Mouse (Mus musculus) spleen, embryonic (tissue): ENCODE measurements around the gene Rbms1.

Experiments
- CTCF ChIA-PET: fragments of 350-600 bp; sonication (Branson Sonifier 250); formaldehyde crosslinking; loops from one replicate; lab custom pipeline; 2022; lab: Charles Lee

The Rbms1 gene

DNA sequence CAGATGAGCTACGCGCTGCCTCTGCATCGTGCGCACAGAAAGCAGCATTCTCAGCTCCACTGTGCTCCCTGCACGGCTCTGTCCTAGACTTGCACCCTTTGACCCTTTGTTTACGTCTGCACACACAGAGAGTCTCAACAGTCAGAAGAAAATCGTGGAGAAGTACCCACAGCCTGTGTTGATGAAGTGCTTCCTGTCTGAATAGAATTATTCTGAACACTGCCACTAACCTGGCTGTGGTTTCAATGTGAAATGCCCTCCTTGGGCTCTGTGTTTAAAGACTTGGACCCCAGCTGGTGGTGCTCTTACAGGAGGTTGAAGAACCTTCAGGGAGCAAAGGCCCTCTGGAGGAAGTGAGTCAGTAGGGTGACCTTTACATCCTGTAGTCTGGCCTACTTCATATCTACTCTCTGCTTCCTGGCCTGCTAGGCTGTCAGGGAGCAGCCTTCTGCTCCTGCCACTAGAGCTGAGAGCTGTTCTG lies 153.5 kb downstream of the Rbms1 start:
- CTCF ChIA-PET: no interaction called here

GRCm38 (mm10) chr2:60808822-60809221 lies 154.2 kb downstream of the Rbms1 start:
- CTCF ChIA-PET: no interaction called here

DNA sequence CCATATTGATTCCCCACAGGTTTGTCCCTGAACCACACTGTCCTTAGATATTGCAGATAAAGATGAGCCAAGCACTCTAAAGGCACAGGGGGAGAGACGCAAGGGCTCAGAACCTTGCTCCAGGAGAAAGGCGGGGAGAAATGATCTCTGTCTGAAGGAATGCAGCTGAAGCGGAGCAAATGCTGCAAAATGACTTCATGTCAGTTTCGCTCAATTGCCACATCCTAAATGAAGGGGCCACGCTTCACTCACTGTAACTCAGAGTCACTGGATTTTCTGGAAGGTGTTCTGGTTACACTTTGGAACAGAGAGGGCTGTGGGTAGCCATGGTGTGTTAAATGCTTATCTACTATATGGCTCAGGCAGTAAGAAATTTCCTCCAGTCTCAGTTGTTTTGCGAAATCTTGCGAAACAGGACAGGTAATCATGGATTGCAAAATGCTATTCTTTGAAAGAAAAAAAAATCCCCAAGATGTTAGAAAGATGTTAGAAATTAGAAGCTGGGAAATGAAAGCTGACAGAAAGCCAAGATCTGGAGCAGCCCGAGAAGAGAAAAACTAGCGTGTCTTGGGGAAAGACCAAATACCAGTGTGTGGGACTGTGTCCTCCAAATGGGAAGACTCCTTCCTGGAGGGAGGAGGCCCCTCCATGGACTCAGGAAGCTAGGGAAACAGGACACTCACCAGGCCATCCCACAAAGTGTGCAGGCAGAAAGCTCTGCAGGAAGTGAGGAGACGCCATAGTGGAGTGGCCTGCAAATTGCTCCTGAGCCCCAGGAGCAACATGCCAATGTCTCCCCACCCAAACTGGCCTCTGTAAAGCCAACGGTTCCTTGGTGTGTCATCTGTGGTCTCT lies 155.4 kb downstream of the Rbms1 start:
- CTCF ChIA-PET: no interaction called here

GRCm38 (mm10) chr2:60804763-60805162 lies 158.2 kb downstream of the Rbms1 start:
- CTCF ChIA-PET: no interaction called here

- CTCF ChIA-PET: no interaction called here
Measured at GRCm38 (mm10) chr2:60803377-60803776, 159.6 kb downstream of the Rbms1 start.

DNA sequence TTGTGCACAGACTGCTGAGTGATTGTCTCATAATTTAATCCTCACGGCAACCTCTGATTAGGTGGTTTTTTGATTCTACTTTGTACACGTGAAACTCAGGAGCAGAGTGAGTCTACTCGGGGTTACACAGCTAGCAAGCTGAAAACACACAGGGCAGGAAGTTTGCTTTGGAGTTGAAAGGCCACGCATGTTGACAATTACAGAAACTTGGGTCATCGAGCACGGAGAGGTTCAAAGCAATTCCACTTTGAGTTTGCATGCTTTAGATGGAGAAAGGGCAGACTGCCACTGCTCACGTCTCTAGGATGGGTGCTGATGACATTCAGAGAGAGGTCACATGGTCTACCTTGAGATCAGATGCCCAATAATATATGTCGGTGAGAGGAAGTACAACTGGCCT lies 160.2 kb downstream of the Rbms1 start:
- CTCF ChIA-PET: no interaction called here

GRCm38 (mm10) chr2:60802191-60802590 lies 160.8 kb downstream of the Rbms1 start:
- CTCF ChIA-PET: no interaction called here

- CTCF ChIA-PET: interaction anchor here (0.6 to 0.7 kb wide), 2 partner anchors 35 to 89 kb away, joined by 3 to 6 read pairs; no protein-coding TSS in a partner anchor
Measured at GRCm38 (mm10) chr2:60801571-60802155, 161.3 kb downstream of the Rbms1 start.

DNA sequence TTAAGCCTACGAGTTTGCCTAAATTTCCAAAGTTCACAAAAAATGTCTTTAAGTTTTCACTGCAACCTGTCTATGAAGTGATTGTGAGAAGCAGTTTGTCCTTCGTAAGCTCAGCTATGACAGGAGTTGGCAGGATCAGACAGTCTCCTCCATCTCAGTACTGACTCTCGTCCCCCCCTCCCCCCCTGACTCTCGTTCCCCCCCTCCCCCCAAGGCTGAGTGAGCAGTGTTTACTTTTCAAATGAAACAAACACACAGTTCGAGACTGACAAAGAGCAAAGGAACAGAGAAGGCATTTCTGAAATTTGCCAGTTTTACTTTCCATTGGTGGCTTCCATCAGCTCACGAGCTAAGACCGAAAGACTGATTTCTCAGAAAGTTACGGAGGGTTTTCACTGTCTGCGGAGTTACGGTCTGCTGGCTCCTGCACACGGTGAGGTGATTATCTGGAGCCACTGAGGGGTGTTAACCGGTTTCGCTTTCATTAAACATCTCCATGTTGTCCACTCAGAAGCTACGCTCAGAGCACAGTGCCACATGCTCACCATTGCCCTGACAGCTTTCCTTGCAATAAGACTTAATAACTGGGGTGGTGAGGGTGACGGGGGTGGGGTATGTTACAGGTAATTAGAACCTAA lies 162.0 kb downstream of the Rbms1 start:
- CTCF ChIA-PET: interaction anchor here (0.6 to 0.7 kb wide), 3 partner anchors 36 to 647 kb away, joined by 3 to 6 read pairs (median 4); no protein-coding TSS in a partner anchor

- CTCF ChIA-PET: no interaction called here
Measured at GRCm38 (mm10) chr2:60799816-60800215, 163.2 kb downstream of the Rbms1 start.

DNA sequence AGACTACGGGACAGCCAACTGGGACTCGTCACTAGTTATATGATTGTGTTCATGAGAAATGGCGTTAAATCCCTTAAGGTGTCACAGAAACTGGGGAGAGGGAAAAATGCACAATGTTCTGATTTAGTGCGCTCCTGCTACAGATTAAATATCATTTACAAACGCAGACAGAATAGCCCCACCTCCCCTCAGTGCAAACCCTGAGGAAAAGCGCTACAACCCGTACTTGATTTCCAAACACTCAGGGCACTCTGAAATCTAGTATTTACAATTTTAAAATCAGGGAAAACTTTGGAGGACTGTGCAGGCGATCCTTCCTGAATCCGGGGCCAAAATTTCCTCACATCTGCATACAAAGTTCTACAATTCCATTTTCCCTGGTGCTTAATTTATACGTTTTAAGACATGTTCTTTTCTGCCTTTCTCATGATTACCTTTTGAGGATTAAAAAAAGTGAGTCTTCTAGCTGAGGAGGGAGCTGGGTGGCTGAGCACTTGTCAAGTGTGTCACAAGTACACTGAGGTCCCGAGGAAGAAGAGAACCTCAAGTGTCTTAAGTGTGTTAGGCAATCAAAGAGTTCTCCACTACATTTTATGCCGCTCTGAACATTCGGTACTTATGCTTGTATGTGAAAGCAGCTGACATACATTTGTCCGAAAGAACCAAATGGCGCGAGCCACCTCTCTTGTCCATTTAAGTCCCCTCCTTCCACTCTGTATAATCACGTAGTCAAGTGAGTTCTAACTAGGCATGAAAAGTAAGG lies 164.0 kb downstream of the Rbms1 start:
- CTCF ChIA-PET: no interaction called here

DNA sequence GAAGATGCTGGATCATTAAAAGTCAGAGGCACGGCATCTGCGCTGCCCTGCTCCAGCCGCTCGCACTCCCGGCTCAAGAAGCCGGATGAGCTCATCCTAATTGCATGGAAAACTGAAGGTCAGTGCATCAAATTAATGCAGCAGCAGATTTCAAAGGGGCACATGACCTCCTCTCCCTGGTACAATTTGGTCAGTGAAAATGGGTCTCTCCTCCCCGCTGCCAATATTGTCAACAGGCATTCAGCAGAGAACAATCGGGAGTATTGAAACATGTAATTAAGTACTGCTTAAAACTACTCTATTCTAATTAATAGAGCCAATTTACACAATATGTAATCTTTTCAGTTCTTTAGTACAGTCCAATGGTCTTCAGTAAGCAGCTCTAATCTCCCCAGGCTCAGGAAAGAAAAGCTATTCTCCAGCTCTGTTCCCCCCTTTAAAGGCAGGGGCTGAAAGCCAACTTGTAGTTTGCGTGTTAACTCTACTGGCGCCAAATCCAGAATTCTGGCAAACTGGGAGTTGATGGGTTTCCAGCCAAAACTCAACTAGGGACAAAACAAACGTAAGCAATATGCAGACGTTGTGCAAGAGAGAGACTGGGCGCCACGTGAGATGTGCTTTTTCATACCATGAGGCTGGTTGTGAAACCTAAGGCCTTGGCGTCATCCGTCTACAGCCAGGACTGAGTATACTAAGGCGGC lies 165.9 kb downstream of the Rbms1 start:
- CTCF ChIA-PET: no interaction called here

GRCm38 (mm10) chr2:60796616-60796968 lies 166.4 kb downstream of the Rbms1 start:
- CTCF ChIA-PET: no interaction called here

DNA sequence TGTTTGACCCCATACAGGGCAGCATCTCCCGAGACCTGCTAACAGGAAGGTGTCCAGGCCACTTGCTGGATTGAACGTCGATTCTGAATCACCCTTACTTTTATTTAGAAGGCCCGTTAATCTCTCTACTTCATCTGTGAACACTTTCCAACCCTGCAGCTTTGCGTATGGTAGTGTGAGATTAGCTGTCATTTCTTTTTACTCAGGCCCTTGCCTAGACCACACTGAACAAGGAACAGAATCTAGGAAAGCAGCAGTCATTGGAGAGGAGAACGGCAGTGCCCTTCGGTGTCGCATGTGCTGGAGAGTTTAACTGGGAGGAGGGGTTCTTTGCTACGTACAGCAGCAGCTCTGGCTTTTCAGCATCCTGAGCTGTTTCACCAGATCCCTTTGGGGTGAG lies 167.1 kb downstream of the Rbms1 start:
- CTCF ChIA-PET: no interaction called here

GRCm38 (mm10) chr2:60792506-60792905 lies 170.5 kb downstream of the Rbms1 start:
- CTCF ChIA-PET: interaction anchor here (0.7 kb wide), 1 partner anchor 125 kb away, joined by 6 read pairs; no protein-coding TSS in a partner anchor

DNA sequence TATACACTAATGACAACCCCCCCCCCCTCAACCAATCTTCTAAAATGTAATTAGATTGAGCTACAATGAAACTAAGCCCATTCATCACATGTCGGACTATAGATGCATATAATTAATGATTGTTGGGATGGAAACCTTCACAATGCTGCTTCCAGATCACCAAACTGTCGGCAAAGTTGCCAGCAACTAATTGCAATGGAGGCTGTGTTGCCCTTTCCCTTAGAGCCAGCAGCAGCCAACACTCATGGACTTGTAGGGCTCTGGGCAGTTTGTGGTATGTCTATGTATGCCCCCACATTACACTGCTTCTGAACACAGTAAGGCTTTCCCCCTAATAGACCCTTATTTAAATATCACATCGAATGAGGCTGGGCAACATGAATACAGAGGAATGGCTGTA lies 173.9 kb downstream of the Rbms1 start:
- CTCF ChIA-PET: no interaction called here

GRCm38 (mm10) chr2:60788173-60788908 lies 174.7 kb downstream of the Rbms1 start:
- CTCF ChIA-PET: no interaction called here

GRCm38 (mm10) chr2:60787088-60787487 lies 175.9 kb downstream of the Rbms1 start:
- CTCF ChIA-PET: no interaction called here

DNA sequence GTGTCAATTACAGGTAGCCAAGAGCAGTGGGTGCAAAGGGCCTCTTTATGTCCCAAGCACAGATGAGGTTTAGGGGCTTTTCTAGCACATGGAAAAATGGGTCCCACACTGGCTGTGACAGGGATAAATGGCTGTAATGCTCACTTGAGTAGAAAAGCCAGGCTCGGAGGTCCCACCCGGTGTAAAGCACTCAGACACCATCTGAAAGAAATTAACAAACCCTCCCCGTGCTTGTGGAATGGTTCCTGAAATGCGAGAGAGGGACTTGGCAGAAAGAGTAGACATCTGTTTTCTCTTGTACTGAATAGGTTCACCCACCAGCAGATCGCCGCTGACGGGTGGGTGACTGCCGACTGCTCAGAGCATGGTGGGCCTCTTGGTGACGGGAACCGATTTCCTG lies 176.7 kb downstream of the Rbms1 start:
- CTCF ChIA-PET: no interaction called here

DNA sequence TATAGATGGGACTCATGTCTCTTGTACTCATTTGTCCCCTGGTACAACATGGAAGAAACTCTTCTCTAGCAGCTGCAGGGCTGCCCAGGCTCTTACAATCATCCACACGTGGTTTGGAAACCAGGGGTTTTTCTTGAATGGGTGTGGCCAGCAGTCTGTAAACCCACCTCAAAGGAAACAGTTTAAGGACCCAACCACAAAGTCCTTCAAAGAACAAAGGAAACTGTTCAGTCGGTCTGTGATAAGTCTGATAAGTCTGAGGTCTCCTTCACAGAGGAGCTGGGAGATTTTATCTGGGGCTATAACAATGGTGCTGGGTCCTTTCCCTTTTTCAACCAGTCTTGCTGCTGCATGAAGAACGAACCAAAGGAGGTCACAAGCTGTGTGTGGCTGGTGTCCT lies 188.5 kb downstream of the Rbms1 start:
- CTCF ChIA-PET: interaction anchor here (0.6 kb wide), 1 partner anchor 908 kb away, joined by 14 read pairs; no protein-coding TSS in a partner anchor
